Mouse (Mus musculus) retina, embryonic 14.5 days (tissue): Measurements from ENCODE around the gene Zfr.

ENCODE experiments used
- DNase-seq: peaks from one replicate; pipeline ENCODE4 v3.0.0-alpha.2; 2015; ENCODE audit warnings: low spot score

Zfr gene

GRCm38 (mm10) chr15:12117242-12118092 is at the start of gene Zfr:
Gene Zfr, plus strand, starts transcription at chr15:12117831.
- peak; percentile 93 for DNase-seq

- no peak for DNase-seq
Measured at GRCm38 (mm10) chr15:12067971-12068370, 49.7 kb upstream of the Zfr start.

GRCm38 (mm10) chr15:12068395-12069218 is 49.0 kb upstream of the Zfr start:
- DNase-seq: no peak

- DNase-seq: no peak
Measured at GRCm38 (mm10) chr15:12072709-12073336, 44.8 kb upstream of the Zfr start.

- no peak for DNase-seq
Measured at GRCm38 (mm10) chr15:12074426-12074825, 43.2 kb upstream of the Zfr start.

- no peak for DNase-seq
Measured at GRCm38 (mm10) chr15:12082344-12082743, 35.3 kb upstream of the Zfr start.

GRCm38 (mm10) chr15:12084164-12084563 is 33.5 kb upstream of the Zfr start:
- DNase-seq: no peak

- DNase-seq: peak; percentile 53
Measured at GRCm38 (mm10) chr15:12084859-12085258, 32.8 kb upstream of the Zfr start.

GRCm38 (mm10) chr15:12087634-12088033 is 30.0 kb upstream of the Zfr start:
- DNase-seq: no peak

- no peak for DNase-seq
Measured at GRCm38 (mm10) chr15:12088091-12088490, 29.5 kb upstream of the Zfr start.

- DNase-seq: no peak
Measured at GRCm38 (mm10) chr15:12090087-12090486, 27.5 kb upstream of the Zfr start.

GRCm38 (mm10) chr15:12090981-12091669 is 26.5 kb upstream of the Zfr start:
- DNase-seq: no peak

- DNase-seq: peak; percentile 56
Measured at GRCm38 (mm10) chr15:12091781-12092458, 25.7 kb upstream of the Zfr start.

- DNase-seq: peak; percentile 46
Measured at GRCm38 (mm10) chr15:12093026-12093960, 24.3 kb upstream of the Zfr start.

- DNase-seq: no peak
Measured at GRCm38 (mm10) chr15:12093961-12094566, 23.6 kb upstream of the Zfr start.

- DNase-seq: no peak
Measured at GRCm38 (mm10) chr15:12096447-12096846, 21.2 kb upstream of the Zfr start.

GRCm38 (mm10) chr15:12097344-12097743 is 20.3 kb upstream of the Zfr start:
- DNase-seq: no peak

GRCm38 (mm10) chr15:12100912-12101311 is 16.7 kb upstream of the Zfr start:
- DNase-seq: no peak

GRCm38 (mm10) chr15:12103763-12104162 is 13.9 kb upstream of the Zfr start:
- no peak for DNase-seq

GRCm38 (mm10) chr15:12104827-12105226 is 12.8 kb upstream of the Zfr start:
- DNase-seq: no peak
